Mouse (Mus musculus) midbrain, embryonic 12.5 days (tissue): Measurements from ENCODE around the gene Fam193b. TPM values are rescaled to one million over a fixed set of nuclear protein-coding genes. Genes with fewer than 3 reads are reported as not detected.

ENCODE experiments used
- microRNA-seq: library from miRNA; unstranded; fragments of <30 nt; microRNA quantifications from one replicate; pipeline ENCODE4, GENCODE M21; 2017
- polyA plus RNA-seq: library from polyadenylated mRNA; unstranded; fragments of >200 nt; fragmentation: Nextera tagmentation; extraction: Ambion mirVana; gene quantifications from 2 replicates; pipeline ENCODE4 v1.2.1, GENCODE M21; 2016

Gene Fam193b
- polyA plus RNA-seq, 1 experiment from 2014 or later: 67.7 TPM

Small RNA genes within 50 kb of the gene (microRNA-seq; reads per million reads assigned to microRNA genes)
- 2.1 reads per million for gene Mir6945

Other genes with a start within 250 kb of the Fam193b start
- gene Rab24, start 249.2 kb downstream of the Fam193b start, polyA plus RNA-seq: 99.6 and 111 TPM in 2 replicates
- gene Mxd3, start 241.3 kb downstream of the Fam193b start, polyA plus RNA-seq: 28.7 and 32.1 TPM in 2 replicates
- 91.8 and 94.7 TPM in 2 replicates for gene Lman2, start 208.3 kb downstream of the Fam193b start, polyA plus RNA-seq
- 0.47 and 0.59 TPM in 2 replicates for gene Rgs14, start 201.4 kb downstream of the Fam193b start, polyA plus RNA-seq
- 0.06 TPM in 1 of 2 replicates, not detected in the other for gene Slc34a1, start 172.9 kb downstream of the Fam193b start, polyA plus RNA-seq
- gene Pfn3, start 155.9 kb downstream of the Fam193b start, polyA plus RNA-seq: not detected in 2 replicates
- gene F12, start 144.3 kb downstream of the Fam193b start, polyA plus RNA-seq: not detected in 2 replicates
- 53.1 and 58.5 TPM in 2 replicates for gene Grk6, start 126.0 kb downstream of the Fam193b start, polyA plus RNA-seq
- 2.0 and 2.3 TPM in 2 replicates for gene Prr7, start 106.9 kb downstream of the Fam193b start, polyA plus RNA-seq
- 558 and 585 TPM in 2 replicates for gene Dbn1, start 83.0 kb downstream of the Fam193b start, polyA plus RNA-seq
- 140 and 156 TPM in 2 replicates for gene Pdlim7, start 57.4 kb downstream of the Fam193b start, polyA plus RNA-seq
- 2.9 and 4.6 TPM in 2 replicates for gene Dok3, start 41.8 kb downstream of the Fam193b start, polyA plus RNA-seq
- 64.6 and 73.4 TPM in 2 replicates for gene Ddx41, start 34.5 kb downstream of the Fam193b start, polyA plus RNA-seq
- gene Tmed9, start 2.6 kb upstream of the Fam193b start, polyA plus RNA-seq: 105 and 108 TPM in 2 replicates
- gene B4galt7, start 28.8 kb upstream of the Fam193b start, polyA plus RNA-seq: 40.4 and 41.9 TPM in 2 replicates
- 68.0 and 73.9 TPM in 2 replicates for gene Caml, start 51.9 kb upstream of the Fam193b start, polyA plus RNA-seq
- 41.7 and 43.0 TPM in 2 replicates for gene Ddx46, start 63.9 kb upstream of the Fam193b start, polyA plus RNA-seq
- gene B230219D22Rik, start 122.0 kb upstream of the Fam193b start, polyA plus RNA-seq: 71.4 and 74.5 TPM in 2 replicates
- 90.9 and 99.6 TPM in 2 replicates for gene Txndc15, start 143.5 kb upstream of the Fam193b start, polyA plus RNA-seq
- 23.9 and 30.0 TPM in 2 replicates for gene Pcbd2, start 156.2 kb upstream of the Fam193b start, polyA plus RNA-seq
- gene Catsper3, start 213.4 kb upstream of the Fam193b start, polyA plus RNA-seq: 0.18 TPM in 1 of 2 replicates, not detected in the other